Mouse (Mus musculus) frontal cortex, adult (tissue): ENCODE results near the gene Prkra.
"Not testable (repeated sequence)": the region's sequence is repeated elsewhere in the genome, so short reads cannot be mapped to it uniquely, and the experiment has no call there.

Source experiments
- ATAC-seq: cut with Nextera tagmentation; 2 replicates; pipeline ENCODE4 v1.9.2; 2017; ENCODE audit warnings: mild to moderate bottlenecking, moderate library complexity, mixed read lengths; ENCODE audit not compliant: low TSS enrichment

Prkra gene

GRCm38 (mm10) chr2:76655444-76655843, 7.6 kb upstream of the Prkra start:
- no peak for ATAC-seq

- no peak for ATAC-seq
Measured at GRCm38 (mm10) chr2:76654646-76655045, 6.8 kb upstream of the Prkra start.

- no peak for ATAC-seq
Measured at GRCm38 (mm10) chr2:76653070-76653469, 5.3 kb upstream of the Prkra start.

- peak; percentile 13 for ATAC-seq
Measured at GRCm38 (mm10) chr2:76648666-76649141, 889 bp upstream of the Prkra start.

GRCm38 (mm10) chr2:76647441-76647869, 360 bp downstream of the Prkra start:
- peak; percentile 12 for ATAC-seq

- no peak for ATAC-seq
Measured at GRCm38 (mm10) chr2:76643801-76644200, 4.0 kb downstream of the Prkra start.

- no peak for ATAC-seq
Measured at GRCm38 (mm10) chr2:76639637-76640036, 8.2 kb downstream of the Prkra start.

- no peak for ATAC-seq
Measured at GRCm38 (mm10) chr2:76631600-76631999, 16.2 kb downstream of the Prkra start.

GRCm38 (mm10) chr2:76630293-76630692, 17.5 kb downstream of the Prkra start:
- ATAC-seq: no peak

- ATAC-seq: not testable (repeated sequence)
Measured at GRCm38 (mm10) chr2:76622316-76622715, 25.5 kb downstream of the Prkra start.

- ATAC-seq: no peak
Measured at GRCm38 (mm10) chr2:76621724-76622123, 26.1 kb downstream of the Prkra start.

- no peak for ATAC-seq
Measured at GRCm38 (mm10) chr2:76620188-76620587, 27.6 kb downstream of the Prkra start.

- ATAC-seq: peak; percentile 84
Measured at GRCm38 (mm10) chr2:76618078-76618477, 29.7 kb downstream of the Prkra start.

- ATAC-seq: no peak
Measured at GRCm38 (mm10) chr2:76611996-76612395, 35.8 kb downstream of the Prkra start.

- no peak for ATAC-seq
Measured at GRCm38 (mm10) chr2:76610326-76611104, 37.3 kb downstream of the Prkra start.

- ATAC-seq: peak; percentile 91
Measured at GRCm38 (mm10) chr2:76606704-76607103, 41.1 kb downstream of the Prkra start.

- ATAC-seq: no peak
Measured at GRCm38 (mm10) chr2:76602256-76602655, 45.6 kb downstream of the Prkra start.

GRCm38 (mm10) chr2:76599214-76599613, 48.6 kb downstream of the Prkra start:
- no peak for ATAC-seq

GRCm38 (mm10) chr2:76597521-76597920, 50.3 kb downstream of the Prkra start:
- no peak for ATAC-seq

- no peak for ATAC-seq
Measured at GRCm38 (mm10) chr2:76592401-76592924, 55.4 kb downstream of the Prkra start.

- no peak for ATAC-seq
Measured at GRCm38 (mm10) chr2:76590221-76590620, 57.6 kb downstream of the Prkra start.

- ATAC-seq: no peak
Measured at GRCm38 (mm10) chr2:76586906-76587305, 60.9 kb downstream of the Prkra start.

- no peak for ATAC-seq
Measured at GRCm38 (mm10) chr2:76585090-76585489, 62.7 kb downstream of the Prkra start.
